Mouse (Mus musculus): Measurements from ENCODE around the gene Stk38.

Gene Stk38

DNA sequence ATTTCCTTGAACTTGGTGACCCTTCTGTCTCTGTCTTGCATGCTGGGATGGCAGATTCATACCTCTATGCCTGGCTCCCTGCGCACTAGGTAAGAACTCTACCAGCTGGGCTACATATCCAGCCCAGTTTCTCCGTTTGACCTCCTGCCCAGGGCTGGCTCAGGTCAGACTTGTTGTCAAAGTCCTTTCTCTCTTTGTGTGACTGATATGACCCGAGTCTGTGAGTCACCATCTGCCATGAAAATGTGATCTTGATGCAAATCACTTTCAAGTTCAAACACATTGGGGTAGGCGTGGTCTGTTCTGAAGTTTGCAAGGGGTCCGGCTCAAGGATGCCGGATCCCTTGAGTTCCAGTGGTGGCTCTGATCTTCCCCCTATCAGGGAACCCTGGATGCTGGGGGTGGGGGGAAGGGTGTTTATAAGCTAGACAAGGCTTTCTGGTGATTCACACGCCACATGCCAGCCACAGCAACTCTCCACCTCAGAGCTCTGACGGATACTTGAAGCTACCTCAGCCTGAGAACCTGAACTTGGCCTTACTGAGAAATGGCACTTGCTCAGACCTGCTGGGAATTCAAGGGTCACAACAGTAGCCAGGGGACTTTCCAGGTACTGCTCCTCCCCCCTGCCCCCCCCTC is 82.7 kb downstream of the Stk38 start:
- no peak for DNase-seq (ENCODE audit: low spot score)

DNA sequence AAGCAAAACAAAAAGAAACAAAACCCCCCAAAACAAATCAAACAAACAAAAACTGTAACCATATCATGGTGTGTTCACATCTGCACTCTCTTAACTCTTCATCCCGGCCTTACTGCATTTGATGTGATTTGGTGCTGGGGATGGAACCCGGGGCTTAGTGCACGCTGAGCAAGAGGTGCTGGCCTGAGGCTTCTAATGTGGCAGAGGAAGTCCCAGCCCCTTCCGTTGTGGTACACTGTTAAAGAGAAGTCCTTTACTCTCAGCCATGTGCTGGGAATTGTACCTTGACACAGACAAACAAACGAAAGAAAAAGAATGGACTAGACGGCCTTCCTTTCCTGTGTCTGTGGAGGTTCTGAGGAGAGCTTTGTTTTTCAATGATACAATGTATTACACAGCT is 85.7 kb downstream of the Stk38 start:
- no peak for DNase-seq (ENCODE audit: low spot score)

DNA sequence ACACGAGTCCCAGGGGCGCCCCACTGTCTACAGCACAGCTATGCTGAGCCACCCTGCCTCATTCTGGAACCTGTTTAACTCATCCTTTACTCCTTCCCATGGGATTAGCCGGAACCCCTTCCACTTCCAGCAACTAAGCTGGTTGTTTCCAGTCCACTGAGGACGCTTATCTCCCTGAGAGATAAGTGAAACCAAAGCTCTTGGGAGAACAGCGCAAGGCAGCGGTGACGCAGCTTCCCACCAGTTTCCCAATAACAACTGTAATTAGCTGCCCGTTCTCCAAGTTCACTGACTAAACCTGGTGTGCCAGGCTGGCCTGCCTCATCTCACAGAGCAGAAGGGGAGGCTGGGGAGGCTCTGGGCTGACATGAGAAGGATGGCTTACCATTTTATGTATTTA is 86.7 kb downstream of the Stk38 start:
- DNase-seq (ENCODE audit: low spot score), result no peak
